Mouse (Mus musculus) spleen, adult 2 months (tissue): ENCODE data around the gene Canx.

Experiments
- CTCF ChIP-seq: fragments of 200-500 bp; IDR thresholded peaks from 2 replicates; pipeline ENCODE4 v1.5.1; 2011; ENCODE audit warnings: mild to moderate bottlenecking, inconsistent platforms; ENCODE audit not compliant: insufficient read depth, insufficient read length, insufficient replicate concordance; ENCODE audit errors: extremely low read depth
- POLR2A ChIP-seq: fragments of 200-500 bp; IDR thresholded peaks from 2 replicates; pipeline ENCODE4 v1.6.1; 2011; ENCODE audit warnings: low read depth, low read length, inconsistent platforms

GRCm38 (mm10) chr11:50266997-50267396 is 58.5 kb downstream of the Canx start:
- TF ChIP-seq CTCF (no peak), POLR2A (no peak)
